Mouse (Mus musculus): ENCODE results near the gene Cbfa2t2.

The Cbfa2t2 gene

DNA sequence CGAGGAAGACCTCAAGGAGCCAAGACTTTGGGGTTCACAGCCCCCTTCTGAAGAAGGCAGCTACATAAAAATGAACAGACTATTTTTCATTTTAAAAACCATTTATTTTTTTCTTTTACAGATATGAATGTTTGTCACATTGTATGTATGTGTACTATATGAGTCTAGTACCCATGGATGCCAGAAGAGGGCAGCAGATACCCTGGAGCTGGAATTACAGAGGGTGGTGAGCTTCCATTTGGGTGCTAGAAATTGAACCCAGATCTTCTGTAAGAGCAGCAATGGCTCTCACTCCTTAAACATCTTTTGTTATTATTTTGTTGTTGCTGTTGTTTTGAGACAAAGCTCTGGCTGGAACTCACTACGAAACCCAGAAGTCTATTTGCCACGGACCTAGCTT, 10.8 kb upstream of the Cbfa2t2 start:
- DNase-seq (ENCODE audit: low read depth, low spot score): no peak

DNA sequence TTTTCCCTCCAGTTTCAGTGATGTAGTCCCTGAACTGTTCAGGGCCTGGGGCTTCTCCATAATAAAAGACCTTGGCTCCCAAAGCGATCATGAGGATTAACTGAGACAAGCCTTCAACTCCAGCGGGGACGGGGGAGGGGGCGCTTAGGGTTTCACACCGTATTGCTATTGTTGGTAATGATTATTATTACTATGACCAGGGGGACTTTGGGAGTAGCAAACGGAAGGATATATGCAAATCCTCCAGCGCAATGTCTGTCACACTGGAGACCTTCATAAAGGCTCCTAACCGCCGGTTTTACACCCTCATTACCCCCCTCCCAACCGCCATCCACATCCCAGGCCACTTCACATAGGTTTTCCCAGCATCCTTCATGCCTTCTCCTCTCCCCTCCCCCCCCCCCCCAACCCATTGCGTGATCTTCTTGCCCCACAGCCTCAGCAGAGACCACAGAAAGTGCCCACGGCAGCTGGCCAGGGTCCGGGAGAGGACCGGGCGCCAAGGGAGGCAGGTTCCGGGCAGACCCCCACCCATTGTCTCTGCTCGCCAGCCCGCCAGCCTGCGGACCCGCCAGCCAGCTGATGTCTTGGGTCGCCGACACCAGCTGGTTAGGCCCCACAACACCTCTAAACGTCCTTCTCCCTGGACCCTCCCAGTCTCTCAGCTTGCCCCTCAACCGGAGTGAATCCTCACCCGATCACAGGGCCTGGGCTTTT, 9.9 kb upstream of the Cbfa2t2 start:
- DNase-seq (ENCODE audit: low read depth, low spot score): no peak

DNA sequence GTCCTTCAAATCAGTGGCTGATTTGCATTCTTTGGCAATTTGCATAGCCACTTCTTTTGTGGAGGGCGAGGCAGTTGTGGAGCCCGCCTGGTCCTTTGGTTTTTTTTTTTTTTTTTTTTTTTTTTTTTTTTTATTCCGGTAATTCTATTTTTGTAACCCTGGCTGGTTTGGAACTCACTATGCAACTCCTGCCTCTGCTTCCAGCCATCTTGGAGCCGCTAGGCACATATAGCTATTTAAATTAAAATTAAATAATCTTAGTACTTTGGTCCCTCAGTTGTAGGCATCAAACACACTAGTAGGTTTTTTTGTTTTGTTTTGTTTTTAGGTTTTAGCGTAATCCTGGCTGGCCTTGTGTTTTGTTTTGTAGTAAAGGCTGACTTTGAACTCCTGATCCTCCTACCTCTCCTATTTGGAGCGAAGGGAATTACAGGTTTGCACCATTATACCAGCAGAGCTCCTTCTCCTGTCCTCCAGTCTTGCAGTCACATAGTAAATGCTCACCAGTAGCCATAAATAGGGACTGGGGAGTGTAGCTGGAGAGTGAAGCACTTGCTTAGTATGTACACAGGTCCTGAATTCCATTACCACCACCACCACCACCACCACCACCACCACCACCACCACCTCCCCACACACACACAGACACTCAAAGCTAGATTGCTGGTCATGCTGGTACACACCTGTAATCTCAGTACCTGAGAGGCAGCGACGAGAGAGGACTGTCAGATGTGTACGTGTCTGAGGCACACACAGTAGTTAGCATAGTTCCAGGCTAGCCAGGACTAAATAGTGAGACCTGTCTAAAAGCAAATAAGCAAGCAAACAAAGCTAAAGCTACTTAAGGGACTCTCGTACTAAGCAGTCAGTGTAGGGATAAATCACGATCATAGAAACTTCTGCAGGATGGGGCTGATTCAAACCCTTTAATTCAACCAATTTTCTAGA, 9.1 kb upstream of the Cbfa2t2 start:
- no peak for DNase-seq (ENCODE audit: low read depth, low spot score)

DNA sequence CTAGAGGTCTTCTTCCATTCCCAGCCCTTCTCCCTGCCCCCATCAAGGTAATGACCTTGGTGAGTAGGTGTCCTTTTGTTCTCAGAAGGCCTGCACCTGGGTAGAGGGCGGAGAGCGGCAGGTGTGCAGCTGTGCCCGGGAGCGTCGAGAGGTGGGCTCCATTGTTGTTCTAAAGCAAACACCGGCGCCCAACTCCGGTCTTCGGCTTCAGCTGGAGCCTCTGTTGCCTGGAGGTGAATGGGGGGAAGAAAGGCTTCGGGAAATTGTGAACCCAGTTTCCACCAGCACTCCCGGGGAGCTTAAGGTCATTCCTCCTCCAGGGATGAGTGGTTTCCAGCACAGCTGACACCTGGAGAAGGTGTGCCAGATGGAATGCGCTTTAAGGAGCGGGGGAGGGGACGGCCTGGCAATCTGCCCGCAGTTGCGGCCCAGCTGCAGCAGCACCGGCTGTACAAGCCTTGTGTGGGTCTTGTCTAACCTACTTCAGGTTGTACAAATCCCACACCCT, 8.4 kb upstream of the Cbfa2t2 start:
- no peak for DNase-seq (ENCODE audit: low read depth, low spot score)

DNA sequence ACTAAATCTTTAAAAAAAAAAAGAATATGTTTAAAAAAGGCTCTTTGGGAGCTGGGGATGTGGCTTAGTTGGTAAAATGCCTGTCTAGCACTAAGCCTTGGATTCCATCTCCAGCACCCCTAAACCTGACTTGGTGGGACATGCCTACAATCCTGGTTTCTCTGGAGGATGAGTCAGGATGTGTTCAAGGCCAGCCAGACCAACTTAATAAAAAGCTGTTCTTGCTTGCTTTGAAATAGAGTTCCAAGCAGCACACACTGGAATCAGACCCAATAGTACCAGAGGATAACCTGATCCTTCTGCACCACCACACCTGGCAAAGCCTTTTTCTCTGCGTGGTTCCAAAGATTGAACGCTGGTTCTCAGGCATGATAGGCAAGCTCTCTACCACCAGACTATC, 5.7 kb upstream of the Cbfa2t2 start:
- DNase-seq (ENCODE audit: low read depth, low spot score): no peak

DNA sequence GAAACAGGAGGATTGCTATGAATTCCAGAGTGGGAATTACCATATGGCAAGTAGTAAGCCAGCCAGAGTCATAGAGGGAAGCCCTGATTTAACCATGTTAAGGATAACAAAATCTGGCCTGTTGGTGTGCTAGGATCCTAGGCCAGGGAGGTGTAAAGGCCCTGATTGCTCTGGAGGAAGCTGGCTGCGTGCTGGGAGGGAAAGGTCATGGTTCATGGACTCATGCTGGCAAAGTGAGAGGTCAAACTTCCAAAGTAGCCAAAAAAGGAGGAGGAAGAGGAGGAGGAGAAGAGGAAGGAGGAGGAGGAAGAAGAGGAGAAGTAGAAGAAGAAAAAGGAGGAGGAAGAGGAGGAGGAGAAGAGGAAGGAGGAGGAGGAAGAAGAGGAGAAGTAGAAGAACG, 3.6 kb upstream of the Cbfa2t2 start:
- no peak for DNase-seq (ENCODE audit: low read depth, low spot score)

DNA sequence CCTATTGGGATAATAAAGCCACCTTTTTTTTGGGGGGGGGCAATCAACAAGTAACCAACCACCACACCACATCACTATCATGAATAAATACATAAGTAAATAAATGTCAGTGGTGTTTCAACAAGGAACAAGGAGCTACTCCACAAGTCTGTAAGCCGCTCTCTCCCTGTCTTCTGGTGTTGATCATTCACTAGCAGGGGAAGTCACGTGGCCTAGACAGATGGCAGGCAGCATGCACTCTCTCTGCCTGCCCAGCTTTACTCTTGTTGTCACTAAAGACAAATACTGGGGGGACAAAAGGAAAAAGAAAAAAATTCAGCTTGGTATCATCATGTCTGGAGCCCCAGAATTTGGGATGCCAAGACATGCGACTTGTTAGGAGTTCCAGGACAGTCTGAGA, 2.9 kb upstream of the Cbfa2t2 start:
- peak; percentile 93 for DNase-seq (ENCODE audit: low read depth, low spot score)

DNA sequence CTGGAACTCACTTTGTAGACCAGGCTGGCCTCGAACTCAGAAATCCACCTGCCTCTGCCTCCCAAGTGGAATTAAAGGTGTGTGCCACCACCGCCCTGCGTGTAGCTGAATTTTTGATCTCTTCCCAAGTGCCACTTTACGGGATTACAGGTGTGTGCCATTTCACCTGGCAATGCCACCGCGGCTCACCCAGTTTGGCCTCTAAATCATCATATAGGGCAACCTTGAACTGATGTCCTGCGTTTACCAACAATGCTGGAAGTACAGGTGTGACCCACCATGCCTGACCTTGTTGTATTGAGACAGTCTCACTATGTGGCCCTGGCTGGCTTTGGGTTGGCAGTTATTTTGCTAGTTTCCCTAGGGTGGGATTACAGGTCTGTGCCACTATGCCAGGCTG, 1.6 kb upstream of the Cbfa2t2 start:
- DNase-seq (ENCODE audit: low read depth, low spot score): no peak

DNA sequence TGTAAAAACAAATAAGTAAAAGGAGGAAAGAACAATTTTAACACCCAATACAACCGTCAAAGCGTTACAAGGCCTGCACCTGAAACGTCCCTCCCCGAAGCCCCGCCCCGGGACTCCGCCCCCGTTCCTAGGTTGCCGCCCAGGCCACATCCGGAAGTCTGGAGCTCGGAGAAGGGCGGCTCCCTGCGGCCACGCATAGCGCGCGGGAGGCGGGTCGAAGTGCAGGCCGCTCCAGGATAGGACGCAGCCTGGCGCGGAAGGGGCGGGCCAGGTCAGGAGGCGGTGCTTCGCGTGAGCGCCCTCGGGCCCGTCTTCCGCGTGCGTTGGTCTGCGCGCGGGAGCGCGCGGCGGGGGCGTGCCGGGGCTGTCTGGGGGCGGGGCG, 214 bp upstream of the Cbfa2t2 start:
- DNase-seq (ENCODE audit: low read depth, low spot score): peak; percentile 99

DNA sequence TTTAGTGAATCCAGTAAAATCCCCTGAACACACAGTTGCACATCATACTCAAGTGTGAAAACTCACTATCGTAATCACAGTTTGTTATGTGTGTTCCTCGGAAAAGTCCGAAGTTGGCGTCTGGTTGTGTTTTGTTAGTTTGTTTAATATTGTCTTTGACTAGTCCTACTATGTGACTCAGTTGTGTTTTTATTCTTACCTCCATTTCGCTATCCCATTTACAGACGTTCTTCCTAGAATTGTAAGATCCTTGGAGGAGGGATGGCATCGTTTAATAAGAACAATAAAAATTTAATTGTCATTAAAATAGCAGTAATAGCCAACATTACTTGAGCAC, 878 bp downstream of the Cbfa2t2 start:
- no peak for DNase-seq (ENCODE audit: low read depth, low spot score)

DNA sequence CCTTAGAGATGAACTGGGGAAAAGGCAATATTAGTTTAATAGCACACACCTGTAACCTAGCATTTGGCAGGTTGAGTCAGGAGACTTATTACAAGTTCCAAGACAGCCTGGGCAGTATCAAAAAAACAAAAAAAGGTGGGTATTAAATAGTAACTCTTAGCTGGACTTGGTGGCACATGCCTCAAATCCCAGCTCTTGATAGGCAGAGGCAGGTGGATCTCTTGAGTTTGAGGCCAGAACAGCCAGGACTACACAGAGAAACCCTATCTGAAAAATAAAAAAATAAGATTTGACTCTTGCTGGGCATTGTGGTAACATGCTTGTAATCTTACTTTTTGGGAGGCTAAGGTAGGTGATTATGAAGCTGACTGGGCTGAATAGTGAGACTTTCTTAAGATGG, 4.2 kb downstream of the Cbfa2t2 start:
- no peak for DNase-seq (ENCODE audit: low read depth, low spot score)

DNA sequence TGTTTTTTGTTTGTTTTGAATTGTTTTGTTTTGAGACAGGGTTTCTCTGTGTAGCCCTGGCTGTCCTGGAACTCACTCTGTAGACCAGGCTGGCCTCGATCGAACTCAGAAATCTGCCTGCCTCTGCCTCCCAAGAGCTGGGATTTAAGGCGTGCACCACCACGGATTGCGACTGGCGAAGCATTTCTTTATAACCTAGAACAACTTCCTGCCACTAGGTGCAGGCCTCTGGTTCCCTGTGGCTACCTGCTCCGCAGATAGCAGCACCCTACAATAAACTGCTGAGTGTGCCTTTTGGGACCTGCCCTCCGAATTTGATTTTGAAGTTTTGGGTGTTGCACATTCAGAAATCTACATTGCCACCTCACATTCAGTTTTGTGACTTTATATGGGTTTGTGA, 11.5 kb downstream of the Cbfa2t2 start:
- no peak for DNase-seq (ENCODE audit: low read depth, low spot score)

DNA sequence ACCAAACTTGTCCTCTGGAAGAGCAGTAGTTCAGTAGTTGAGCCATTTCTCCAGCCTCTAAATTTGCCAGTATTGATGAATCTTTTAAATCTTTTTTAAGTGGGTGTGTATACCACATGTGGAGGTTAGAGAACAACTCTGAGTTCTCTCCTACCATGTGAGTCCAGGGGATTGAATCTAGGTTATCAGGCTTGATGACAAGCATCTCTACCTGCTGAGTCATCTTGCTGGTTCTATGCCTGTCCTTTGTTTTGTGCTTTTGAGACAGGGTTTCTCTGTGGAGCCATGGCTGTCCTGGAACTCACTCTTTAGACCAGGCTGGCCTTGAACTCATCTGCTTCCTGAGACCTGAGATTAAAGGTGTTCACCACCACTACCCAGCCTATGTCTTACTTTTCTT, 12.4 kb downstream of the Cbfa2t2 start:
- no peak for DNase-seq (ENCODE audit: low read depth, low spot score)

DNA sequence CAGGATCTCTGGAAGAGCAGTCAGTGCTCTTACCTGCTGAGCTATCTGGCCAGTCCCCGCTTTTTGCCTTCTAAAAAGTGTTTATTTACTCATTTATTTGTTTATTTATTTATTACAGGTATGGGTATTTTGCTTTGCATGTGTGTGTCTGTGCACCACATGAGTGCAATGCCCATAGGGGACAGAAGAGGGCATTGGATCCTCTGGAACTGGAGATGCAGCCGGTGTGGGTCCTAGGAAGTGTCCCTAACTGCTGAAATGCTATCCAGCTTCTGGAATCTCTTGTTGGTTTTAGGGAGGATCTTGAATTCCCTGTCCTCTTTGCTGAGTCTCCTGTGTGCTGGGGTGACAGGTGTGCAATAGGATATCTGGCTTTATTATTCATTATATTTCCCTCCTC, 16.7 kb downstream of the Cbfa2t2 start:
- no peak for DNase-seq (ENCODE audit: low read depth, low spot score)

DNA sequence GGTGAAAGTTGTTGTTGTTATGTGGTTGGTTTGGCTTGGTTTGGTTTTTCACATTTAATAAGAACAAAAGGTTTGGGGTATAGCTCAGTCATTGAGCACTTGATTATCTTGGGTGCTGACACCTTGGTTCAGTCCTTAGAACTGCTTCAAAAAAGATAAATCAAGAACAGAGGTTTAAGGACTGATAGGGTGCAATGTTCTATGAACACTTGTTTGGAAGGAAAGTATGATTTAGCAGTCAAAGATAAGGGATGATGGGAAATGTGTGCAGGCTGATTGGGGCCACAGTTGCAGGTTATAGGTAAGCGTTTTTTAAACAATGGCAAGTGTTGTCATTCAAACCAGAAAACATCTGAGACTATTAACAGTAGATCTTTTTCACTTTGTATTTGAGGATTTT, 17.8 kb downstream of the Cbfa2t2 start:
- no peak for DNase-seq (ENCODE audit: low read depth, low spot score)

DNA sequence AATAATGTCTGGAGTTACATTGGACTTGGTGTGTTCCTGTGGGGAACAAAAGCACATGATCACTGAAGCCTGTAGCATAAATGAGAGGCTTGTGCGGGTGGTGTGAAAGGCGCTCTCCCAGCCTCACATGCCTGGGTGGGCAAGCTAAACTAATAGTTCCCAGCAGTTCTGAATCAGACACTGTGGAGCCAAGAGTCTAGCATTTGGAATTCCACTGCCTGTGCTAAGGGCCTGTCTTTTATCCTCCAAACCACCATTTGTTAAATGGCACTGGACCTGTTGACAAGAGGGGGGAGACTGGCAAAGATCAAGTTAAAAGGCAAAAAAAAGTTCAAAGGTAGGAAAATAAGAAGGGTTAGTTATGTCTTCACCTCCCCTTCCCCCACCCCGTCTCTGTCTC, 18.3 kb downstream of the Cbfa2t2 start:
- peak; percentile 52 for DNase-seq (ENCODE audit: low read depth, low spot score)

DNA sequence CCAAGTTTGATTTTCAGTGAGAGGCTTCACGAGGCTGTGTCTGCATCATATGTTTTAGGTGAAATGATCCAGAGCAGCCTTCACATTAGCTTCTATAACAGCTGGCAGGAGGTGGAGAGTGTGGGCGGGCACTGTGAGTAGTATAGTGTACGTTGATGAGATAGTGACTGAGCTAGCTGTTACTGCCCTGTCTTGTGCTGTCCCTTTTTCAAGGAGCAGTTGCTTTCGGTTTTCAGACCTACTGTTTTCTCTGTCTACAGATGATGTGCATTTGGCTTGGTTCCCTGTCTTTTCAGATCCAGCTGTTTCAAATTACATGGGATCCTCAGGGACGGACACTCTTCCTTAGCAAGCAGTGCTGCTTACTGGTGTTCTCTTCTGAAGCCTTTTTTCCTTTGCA, 19.5 kb downstream of the Cbfa2t2 start:
- peak; percentile 74 for DNase-seq (ENCODE audit: low read depth, low spot score)

DNA sequence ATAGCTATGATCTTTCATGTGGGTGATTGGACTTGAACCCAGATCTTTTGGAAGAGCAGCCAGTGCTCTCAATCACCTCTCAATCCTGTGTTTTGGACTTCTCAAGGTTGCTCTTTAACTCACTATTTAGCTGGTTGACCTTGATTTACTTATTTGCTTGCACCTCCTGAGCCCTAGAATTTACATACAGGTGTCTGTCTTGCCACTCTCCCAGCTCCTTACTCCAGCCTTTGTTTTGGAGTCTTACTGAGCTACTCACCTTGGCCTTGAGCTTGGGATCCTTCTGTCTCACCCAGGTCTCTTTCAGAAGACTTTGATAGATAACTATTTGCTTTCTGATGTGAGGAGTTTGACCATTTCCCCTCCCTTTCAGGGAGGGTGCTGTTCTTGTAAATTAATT, 20.3 kb downstream of the Cbfa2t2 start:
- no peak for DNase-seq (ENCODE audit: low read depth, low spot score)

DNA sequence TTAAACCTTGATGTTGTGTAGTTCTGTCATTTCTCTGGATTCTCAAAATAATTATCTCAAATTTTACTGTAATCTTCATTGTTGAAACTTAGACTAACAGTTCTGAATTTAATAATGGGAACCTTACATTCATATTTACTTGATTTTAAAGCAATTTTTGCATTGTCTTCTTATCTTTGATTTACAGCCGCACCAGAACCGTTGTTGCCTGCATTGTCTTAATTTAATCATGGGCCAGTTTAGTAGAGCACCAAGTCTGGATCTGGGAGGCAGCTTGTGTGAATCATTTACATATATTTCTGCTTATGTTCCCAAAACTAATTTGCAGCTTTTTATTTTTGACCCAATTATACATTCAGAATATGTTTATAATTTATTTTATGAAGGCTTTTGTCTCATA, 23.0 kb downstream of the Cbfa2t2 start:
- no peak for DNase-seq (ENCODE audit: low read depth, low spot score)

DNA sequence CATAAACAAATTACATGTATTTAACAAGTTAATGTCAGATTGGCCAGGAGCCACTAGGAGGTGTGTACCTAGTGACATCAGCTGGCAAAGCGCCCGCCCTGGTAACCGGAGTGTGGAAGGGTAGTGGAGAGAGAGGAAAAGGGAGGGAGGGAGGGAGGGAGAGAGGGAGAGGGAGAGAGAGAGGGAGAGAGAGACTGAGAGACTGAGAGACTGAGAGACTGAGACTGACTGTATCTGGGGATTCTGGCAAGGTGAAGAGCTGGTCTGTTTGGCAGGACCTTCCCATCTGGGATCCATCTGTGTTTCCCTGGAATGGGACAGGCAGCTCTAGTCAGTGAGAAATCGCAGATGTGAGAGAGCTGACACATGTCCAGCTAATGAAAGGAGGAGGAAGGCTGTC, 23.6 kb downstream of the Cbfa2t2 start:
- DNase-seq (ENCODE audit: low read depth, low spot score): peak; percentile 97

DNA sequence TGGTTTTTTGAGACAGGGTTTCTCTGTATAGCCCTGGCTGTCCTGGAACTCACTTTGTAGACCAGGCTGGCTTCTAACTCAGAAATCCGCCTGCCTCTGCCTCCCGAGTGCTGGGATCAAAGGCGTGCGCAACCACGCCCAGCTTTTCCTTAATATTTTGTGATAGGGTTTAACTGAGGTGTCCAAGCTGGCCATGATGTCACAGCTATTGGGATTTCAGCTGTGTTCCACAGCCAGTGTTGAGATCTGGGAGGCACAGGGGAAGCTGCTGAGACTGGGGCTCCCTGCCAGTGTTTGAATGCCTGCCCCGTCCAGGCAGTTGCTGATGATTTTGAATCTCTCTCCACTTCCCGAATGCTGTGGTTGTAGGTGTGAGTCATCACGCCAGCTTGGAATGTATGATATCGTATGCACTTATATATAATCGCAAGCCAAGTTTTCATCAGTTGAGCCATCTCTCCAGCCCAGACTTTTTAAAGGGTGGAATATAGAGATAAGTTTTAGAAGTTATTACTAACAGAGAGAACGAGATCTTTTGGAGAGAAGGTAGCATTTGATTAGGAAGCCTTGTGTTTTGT, 27.4 kb downstream of the Cbfa2t2 start:
- peak; percentile 71 for DNase-seq (ENCODE audit: low read depth, low spot score)

DNA sequence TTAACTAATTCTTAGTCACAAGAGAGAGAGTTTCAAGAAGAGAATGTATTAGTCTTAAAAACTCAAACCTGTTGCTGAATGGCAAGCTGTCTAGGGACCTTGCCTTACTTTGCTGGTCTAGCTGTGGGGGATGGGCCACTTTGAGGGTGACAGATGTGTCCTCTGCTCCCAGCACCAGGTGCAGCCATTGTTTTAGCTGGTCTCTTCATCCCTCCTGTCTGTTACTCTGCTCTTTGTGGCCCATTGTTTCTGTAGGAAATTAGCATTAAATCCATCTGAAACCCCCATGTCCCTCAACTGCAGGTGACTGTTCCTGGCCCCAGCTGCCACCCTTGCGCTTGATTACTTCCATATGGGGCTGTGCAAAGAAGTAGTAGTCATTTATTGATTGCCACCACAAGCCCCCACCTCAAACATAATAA, 29.6 kb downstream of the Cbfa2t2 start:
- DNase-seq (ENCODE audit: low read depth, low spot score): no peak

DNA sequence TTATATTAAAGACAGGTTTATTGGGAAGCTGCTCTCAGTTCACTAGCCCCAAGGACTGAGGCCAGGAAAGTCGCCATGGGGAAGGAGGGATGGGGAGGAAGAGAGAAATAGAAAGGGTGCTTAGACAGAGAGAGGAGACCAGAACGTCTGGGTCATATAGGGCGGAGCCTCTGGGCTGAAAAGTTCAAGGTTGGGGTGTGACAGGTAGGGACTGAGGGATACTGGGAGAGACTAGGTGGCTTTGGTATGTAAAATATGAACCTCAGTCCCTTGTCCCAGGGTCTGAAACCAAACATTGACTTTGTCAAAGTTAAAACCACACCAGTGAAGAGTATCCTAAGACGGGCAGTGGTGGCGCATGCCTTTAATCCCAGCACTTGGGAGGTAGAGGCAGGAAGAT, 30.9 kb downstream of the Cbfa2t2 start:
- no peak for DNase-seq (ENCODE audit: low read depth, low spot score)

Data from brain, adult 2 months (tissue).